Mouse (Mus musculus) kidney, postnatal 0 days (tissue): ENCODE results near the gene Orc1. TPM values are rescaled to one million over a fixed set of nuclear protein-coding genes. Genes with fewer than 3 reads are reported as not detected.

ENCODE experiments used
- ATAC-seq: fragments of 200-750 bp; cut with Nextera tagmentation; replicated peaks from 2 replicates; pipeline ENCODE4 v1.8.0; 2017; ENCODE audit warnings: low read depth, moderate number of reproducible peaks, moderate TSS enrichment, moderate library complexity; ENCODE audit not compliant: low FRiP score
- DNase-seq: peaks from one replicate; pipeline ENCODE4 v3.0.0-alpha.2; 2016; ENCODE audit warnings: low spot score
- H3K27ac ChIP-seq: fragments of 300-500 bp; sonication (generic); 2 replicates; pipeline ENCODE4 v1.5.1; 2014; ENCODE audit warnings: mild to moderate bottlenecking
- H3K27me3 ChIP-seq: fragments of 300-500 bp; sonication (generic); 2 replicates; pipeline ENCODE4 v1.6.1; 2014; ENCODE audit warnings: low read length, mixed read lengths; ENCODE audit not compliant: insufficient read depth
- H3K36me3 ChIP-seq: fragments of 300-500 bp; sonication (generic); 2 replicates; pipeline ENCODE4 v1.6.1; 2014; ENCODE audit warnings: low read length, mixed read lengths; ENCODE audit not compliant: insufficient read depth
- H3K4me1 ChIP-seq: fragments of 300-500 bp; sonication (generic); replicated peaks from 2 replicates; pipeline ENCODE4 v1.6.1; 2014; ENCODE audit warnings: antibody characterized with exemption, low read length, mixed read lengths; ENCODE audit not compliant: insufficient read depth
- H3K4me2 ChIP-seq: fragments of 300-500 bp; sonication (generic); 2 replicates; pipeline ENCODE4 v1.6.1; 2014; ENCODE audit warnings: mild to moderate bottlenecking, low read length, moderate library complexity, mixed read lengths
- H3K4me3 ChIP-seq: fragments of 300-500 bp; sonication (generic); replicated peaks from 2 replicates; pipeline ENCODE4 v1.5.1; 2014; ENCODE audit warnings: low read depth, low read length
- H3K9ac ChIP-seq: fragments of 300-500 bp; sonication (generic); 2 replicates; pipeline ENCODE4 v1.6.1; 2014; ENCODE audit warnings: low read depth, low read length
- H3K9me3 ChIP-seq: fragments of 300-500 bp; sonication (generic); replicated peaks from 2 replicates; pipeline ENCODE4 v1.6.1; 2016; ENCODE audit warnings: low read length, inconsistent platforms, mixed read lengths
- CTCF ChIP-seq: IDR thresholded peaks from 2 replicates; pipeline ENCODE4 v1.5.1; 2016; ENCODE audit warnings: antibody characterized with exemption, low read depth, mild to moderate bottlenecking, moderate library complexity
- WGBS: fragments of 180-500 bp; shearing (Covaris S2); extraction: QIAGEN DNeasy Blood & Tissue Kit; methylation state at CpG from one replicate; pipeline ENCODE4 v1.1.7; 2014; 5-methylcytosine and 5-hydroxymethylcytosine counted together
- polyA plus RNA-seq: library from polyadenylated mRNA; unstranded; fragments of >200 nt; fragmentation: Nextera tagmentation; extraction: Ambion mirVana; gene quantifications from 2 replicates; pipeline ENCODE4 v1.2.1, GENCODE M21; 2015

The Orc1 gene
- polyA plus RNA-seq, 1 experiment from 2014 or later, result 4.6 TPM

DNA sequence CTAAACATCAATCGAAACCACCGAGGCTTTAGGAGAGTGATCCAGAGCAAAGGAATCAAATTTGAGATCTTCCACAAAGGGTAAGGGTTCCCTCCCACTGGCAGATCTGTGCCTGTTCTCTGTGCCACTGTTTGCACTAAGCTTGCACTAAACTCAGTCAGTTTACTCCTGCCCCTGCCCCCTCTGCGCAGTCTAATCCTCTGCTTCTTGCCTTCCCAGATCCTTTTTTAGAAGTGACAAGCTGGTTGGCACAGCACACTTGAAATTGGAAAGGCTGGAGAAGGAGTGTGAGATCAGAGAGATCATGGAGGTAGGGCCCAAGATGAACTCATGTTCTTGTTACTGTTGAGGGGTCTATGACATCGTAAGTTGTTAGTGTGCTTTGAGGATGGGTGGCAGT lies 52.4 kb downstream of the Orc1 start:
- 90% methylated on average over 4 of the region's 4 CpGs for WGBS
- H3K4me2 ChIP-seq, result no peak overlapping the region
- no peak for ATAC-seq
- no peak for TF ChIP-seq CTCF
- H3K27ac ChIP-seq, result no peak overlapping the region
- H3K27me3 ChIP-seq, result no peaks in the 10 kb centered on the region
- H3K9ac ChIP-seq, result no peak overlapping the region
- DNase-seq, result no peak
- no peak overlapping the region for H3K4me3 ChIP-seq
- peaks cover 47% of the 10 kb centered on the region for H3K36me3 ChIP-seq
- H3K9me3 ChIP-seq, result no peaks in the 10 kb centered on the region
- no peaks in the 10 kb centered on the region for H3K4me1 ChIP-seq

DNA sequence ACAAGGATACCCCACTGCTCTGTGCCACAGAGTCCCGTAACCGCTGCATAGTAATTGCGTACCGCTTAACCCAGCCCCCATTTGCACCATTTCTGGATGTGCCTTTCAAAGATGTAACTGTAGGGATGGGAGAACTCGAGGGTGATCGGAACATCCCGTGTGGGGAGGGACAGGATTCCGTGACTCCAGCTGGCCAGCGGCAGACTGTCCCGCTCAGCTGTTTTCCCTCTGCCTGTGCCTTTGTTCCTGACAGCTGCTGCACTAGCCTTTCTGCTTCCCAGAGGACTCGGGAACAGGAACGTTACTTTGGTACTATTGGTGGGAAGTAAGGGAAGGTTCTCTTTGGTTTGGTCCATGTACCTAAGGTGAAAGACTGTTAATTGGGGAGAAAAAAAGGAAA lies 54.5 kb downstream of the Orc1 start:
- peaks cover 35% of the 10 kb centered on the region for H3K36me3 ChIP-seq
- WGBS, result 84% methylated on average over 12 of the region's 12 CpGs

DNA sequence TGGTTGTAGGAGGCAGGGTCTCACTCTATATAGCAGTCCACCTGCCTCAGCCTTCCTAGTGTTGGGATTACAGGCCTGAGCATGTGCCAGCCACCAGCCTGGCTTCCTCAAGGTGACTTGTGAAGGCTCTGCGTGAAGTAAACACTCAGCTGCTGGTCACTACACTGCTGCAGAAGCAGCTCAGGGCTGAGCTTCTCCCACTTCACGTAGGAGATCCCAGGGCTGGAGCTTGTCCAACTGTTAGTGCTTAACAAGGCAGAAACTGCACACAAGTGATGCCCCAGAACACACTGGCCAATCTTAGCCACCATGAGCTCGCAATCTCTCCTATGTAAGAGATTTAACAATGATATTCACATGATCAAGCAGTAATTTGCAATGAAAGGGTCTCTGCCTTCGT lies 55.5 kb downstream of the Orc1 start:
- no peak for ATAC-seq

More for the DNA sequence above, 54.5 kb downstream of the Orc1 start:
- Histone ChIP-seq H3K9ac (no peak overlapping the region), H3K4me1 (no peaks in the 10 kb centered on the region), H3K27ac (no peak overlapping the region), H3K9me3 (no peaks in the 10 kb centered on the region), H3K4me2 (no peak overlapping the region), H3K4me3 (no peak overlapping the region), H3K27me3 (no peaks in the 10 kb centered on the region)
- DNase-seq (peak; percentile 18), ATAC-seq (no peak)
- TF ChIP-seq CTCF, result no peak

DNA sequence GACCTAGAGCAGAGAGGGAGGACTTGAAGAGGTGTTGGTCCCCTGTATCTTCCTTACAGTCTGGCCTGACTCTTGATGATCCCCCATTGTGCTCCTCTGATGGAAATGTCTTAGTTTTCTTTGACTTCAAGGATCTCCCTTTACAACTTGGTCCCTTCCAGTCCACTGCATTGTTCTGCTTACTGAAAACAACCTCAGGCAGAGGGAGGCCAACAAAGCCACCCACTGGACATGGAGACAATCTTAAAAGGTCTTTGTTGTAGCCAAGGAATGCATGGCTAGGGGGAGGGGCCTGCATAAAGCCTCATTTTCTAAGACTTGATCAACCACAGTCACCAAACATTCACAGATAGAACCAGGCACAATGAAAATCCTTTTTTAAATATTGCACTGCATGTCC lies 55.9 kb downstream of the Orc1 start:
- TF ChIP-seq CTCF, result no peak
- Histone ChIP-seq H3K4me1 (no peaks in the 10 kb centered on the region), H3K27me3 (no peaks in the 10 kb centered on the region), H3K9ac (no peak overlapping the region), H3K27ac (no peak overlapping the region), H3K4me3 (no peak overlapping the region), H3K9me3 (no peaks in the 10 kb centered on the region), H3K36me3 (peaks cover 28% of the 10 kb centered on the region; the same call in 1 of the 2 replicates), H3K4me2 (no peak overlapping the region)
- DNase-seq (no peak), ATAC-seq (no peak)

More for the DNA sequence above, 55.5 kb downstream of the Orc1 start:
- peaks cover 30% of the 10 kb centered on the region; the same call in 1 of the 2 replicates for H3K36me3 ChIP-seq
- WGBS, result 87% methylated on average over 4 of the region's 4 CpGs
- no peak overlapping the region for H3K27ac ChIP-seq
- no peaks in the 10 kb centered on the region for H3K9me3 ChIP-seq
- no peak overlapping the region for H3K4me2 ChIP-seq
- no peak overlapping the region for H3K9ac ChIP-seq
- DNase-seq, result no peak
- no peaks in the 10 kb centered on the region for H3K27me3 ChIP-seq
- no peak for TF ChIP-seq CTCF
- H3K4me3 ChIP-seq, result no peak overlapping the region
- H3K4me1 ChIP-seq, result no peaks in the 10 kb centered on the region

DNA sequence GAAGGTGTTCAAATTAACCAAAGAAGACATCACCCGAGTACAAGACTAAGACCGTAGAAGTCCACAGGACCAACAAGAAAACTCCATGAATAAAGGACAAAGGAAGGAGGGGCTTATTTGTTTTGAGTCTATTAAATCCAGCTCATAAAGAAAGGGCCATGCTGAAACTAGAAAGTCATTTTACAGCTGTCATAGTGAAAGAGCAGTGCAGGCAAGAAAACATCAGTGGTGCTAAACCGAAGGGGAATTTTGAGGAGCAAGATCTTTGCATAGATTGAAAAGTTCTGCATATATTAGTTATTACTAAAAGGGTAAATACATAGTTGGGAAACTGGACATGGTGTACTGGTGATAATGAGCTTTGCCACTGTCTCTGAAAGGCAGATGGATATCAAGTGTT lies 58.5 kb downstream of the Orc1 start:
- no peak for TF ChIP-seq CTCF
- WGBS, result 92% methylated on average over 3 of the region's 3 CpGs
- no peak overlapping the region for H3K4me3 ChIP-seq
- H3K4me1 ChIP-seq, result no peaks in the 10 kb centered on the region
- peaks cover 27% of the 10 kb centered on the region for H3K36me3 ChIP-seq
- H3K27ac ChIP-seq, result no peak overlapping the region
- no peaks in the 10 kb centered on the region for H3K9me3 ChIP-seq
- DNase-seq (no peak), ATAC-seq (no peak)
- H3K27me3 ChIP-seq, result no peaks in the 10 kb centered on the region
- no peak overlapping the region for H3K4me2 ChIP-seq
- H3K9ac ChIP-seq, result no peak overlapping the region

DNA sequence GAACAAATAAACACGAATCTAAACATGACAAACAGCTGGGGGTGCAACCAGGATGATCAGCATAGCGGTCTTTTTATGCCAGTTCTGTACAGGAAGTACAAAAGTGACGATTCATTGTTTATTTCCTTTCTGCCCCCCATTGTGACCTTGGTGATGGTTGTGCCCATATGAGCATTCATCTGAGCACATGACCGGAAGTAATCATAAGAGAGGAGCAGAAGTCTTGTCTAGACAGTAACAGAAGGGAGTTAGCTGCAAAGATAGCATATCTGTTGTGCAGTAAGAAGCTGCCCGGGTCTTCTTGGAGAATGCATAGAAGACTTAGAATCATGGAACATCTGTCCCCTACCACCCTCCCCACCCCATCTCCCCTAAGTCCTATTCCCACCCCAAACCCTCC lies 59.5 kb downstream of the Orc1 start:
- no peak for ATAC-seq
- Histone ChIP-seq H3K4me2 (no peak overlapping the region), H3K4me3 (no peak overlapping the region), H3K9ac (no peak overlapping the region), H3K27ac (no peak overlapping the region), H3K36me3 (peaks cover 22% of the 10 kb centered on the region), H3K9me3 (no peaks in the 10 kb centered on the region), H3K4me1 (no peaks in the 10 kb centered on the region), H3K27me3 (no peaks in the 10 kb centered on the region)
- no peak for TF ChIP-seq CTCF
- no peak for DNase-seq
- WGBS, result 76% methylated on average over 5 of the region's 5 CpGs

DNA sequence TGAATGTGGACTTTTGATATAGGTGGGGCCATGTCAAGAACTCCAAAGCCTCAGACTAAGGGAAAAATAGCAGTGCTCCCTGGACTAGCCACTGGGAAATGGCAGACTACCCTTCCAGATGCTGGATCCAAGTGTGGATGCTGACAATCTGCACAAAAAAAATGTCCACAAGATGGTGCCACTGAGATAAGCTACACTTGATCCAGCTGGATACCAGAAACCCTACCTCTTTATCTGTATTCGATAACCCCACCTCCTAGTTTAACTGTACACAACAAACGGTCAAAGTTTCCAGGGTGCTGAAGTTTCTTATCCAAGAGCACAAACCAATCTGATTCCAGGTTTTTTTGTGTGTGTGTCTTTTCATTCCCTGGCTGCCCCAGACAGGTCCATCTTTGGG lies 85.2 kb downstream of the Orc1 start:
- DNase-seq, result peak; percentile 53
- Histone ChIP-seq H3K9me3 (no peaks in the 10 kb centered on the region), H3K36me3 (peaks cover 7% of the 10 kb centered on the region; the same call in 1 of the 2 replicates), H3K4me3 (no peak overlapping the region), H3K27me3 (no peaks in the 10 kb centered on the region), H3K27ac (no peak overlapping the region), H3K9ac (no peak overlapping the region), H3K4me2 (no peak overlapping the region), H3K4me1 (no peaks in the 10 kb centered on the region)
- peak; percentile 70 for TF ChIP-seq CTCF
- WGBS, result 49% methylated on average over 2 of the region's 2 CpGs
- ATAC-seq, result no peak

Other genes starting within 250 kb of the Orc1 start
- 0.66 and 0.70 TPM in 2 replicates for gene Shisal2a, start 196.1 kb upstream of the Orc1 start, polyA plus RNA-seq
- 60.4 and 61.1 TPM in 2 replicates for gene Gpx7, start 172.5 kb upstream of the Orc1 start, polyA plus RNA-seq
- gene Tut4, start 120.0 kb upstream of the Orc1 start, polyA plus RNA-seq, result 56.6 and 56.9 TPM in 2 replicates
- gene Prpf38a, start 87 bp upstream of the Orc1 start, polyA plus RNA-seq, result 66.6 and 68.2 TPM in 2 replicates
- gene Cc2d1b, start 40.5 kb downstream of the Orc1 start, polyA plus RNA-seq, result 28.7 and 29.8 TPM in 2 replicates
- 1.1 and 1.6 TPM in 2 replicates for gene 3110021N24Rik, start 140.2 kb downstream of the Orc1 start, polyA plus RNA-seq
- 3.8 and 4.2 TPM in 2 replicates for gene Zfyve9, start 201.4 kb downstream of the Orc1 start, polyA plus RNA-seq